Mouse (Mus musculus): ENCODE measurements around the gene Ctps.
"Not testable (repeated sequence)": the region's sequence is repeated elsewhere in the genome, so short reads cannot be mapped to it uniquely, and the experiment has no call there.

Ctps gene

DNA sequence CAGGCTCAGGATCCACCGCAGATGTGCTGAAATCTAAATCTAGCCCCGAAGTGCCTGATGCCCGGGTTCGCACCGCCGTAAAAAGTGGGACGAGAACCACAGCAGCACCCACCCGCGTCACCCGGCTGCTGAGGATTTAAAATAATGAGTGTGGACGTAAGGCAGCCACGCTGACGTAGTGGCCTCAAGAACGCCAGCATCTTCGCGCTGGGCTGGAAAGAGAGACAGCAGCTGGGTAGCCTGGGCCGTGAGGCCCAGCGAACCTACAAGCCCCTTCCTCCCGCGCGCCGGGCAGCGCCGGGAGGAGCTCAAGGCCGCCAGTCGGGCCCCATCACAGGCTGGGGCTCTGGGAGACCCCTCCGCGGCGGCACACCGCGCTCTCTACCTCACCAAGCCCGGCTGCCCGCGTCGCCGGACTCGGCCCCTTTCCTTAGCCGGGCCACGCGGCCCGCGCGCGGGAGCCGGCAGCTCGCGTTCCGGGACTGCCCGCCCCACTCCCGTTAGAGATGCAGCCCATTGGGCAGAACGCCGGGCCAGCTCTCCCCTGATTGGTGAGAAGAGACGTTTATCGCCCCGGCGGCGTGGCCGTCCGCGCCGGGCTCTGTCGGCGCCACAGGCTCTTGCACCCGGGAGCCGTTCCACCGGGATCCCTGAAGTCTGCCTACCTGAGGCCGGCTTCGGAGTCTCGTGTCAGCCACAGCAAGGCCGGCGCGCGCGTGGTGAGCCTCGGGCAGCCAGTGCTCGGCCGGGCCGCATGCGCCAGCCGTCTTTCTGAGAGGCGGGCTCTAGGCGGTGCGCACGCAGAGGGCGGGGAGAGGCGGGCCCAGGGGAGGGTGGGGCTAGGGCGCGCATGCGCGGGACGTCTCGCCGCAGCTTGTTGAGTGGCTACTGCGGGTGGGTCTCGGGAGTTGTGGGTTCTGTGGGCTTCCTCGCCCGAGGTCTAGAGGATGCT lies at the start of gene Ctps:
Gene Ctps, minus strand, starts transcription at position 791 of the 952 bp plus-strand sequence.
- ATAC-seq (ENCODE audit: insufficient number of reproducible peaks, low FRiP score, low TSS enrichment) = peak; percentile 97

DNA sequence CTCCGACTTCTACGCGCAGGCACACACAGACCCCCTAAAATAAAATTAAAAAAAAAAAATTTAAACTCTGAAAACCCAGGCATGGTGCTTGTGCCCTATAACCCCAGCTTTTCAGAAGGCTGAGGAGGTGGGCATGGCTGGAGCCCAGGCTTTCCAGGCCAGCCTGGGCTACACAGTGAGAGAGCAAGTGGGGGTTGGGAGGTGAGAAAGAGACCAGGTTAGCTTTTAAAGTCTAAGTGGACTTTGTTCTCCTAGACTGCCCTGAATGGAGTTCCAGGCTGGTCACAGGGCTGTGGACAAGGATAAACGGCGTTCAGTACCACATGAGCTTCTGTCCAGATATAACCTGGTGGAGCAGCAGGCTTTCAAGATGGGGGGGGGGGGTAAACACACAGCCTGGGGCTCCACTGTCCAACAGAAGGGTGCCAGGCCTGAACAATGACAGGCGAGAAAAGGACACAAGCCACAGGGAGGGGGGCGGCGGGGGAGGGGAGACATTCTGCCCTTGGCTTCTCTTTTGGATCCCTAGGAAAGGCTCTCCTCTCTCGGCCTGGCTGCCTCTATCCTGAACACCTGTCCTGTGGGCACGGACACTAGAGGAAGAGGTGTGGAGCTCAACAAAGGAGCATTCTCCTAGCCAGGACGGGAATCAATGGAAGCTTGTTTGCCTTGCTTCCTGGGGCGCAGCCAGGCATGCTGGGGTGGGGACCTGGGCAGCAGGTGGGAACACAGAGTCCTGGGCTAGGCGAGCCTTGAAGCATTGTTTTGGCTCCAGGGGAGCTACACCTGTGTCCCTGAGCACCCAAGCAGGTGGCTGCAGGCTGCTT lies 46.3 kb upstream of the Ctps start:
- ATAC-seq (ENCODE audit: insufficient number of reproducible peaks, low FRiP score, low TSS enrichment) = no peak

DNA sequence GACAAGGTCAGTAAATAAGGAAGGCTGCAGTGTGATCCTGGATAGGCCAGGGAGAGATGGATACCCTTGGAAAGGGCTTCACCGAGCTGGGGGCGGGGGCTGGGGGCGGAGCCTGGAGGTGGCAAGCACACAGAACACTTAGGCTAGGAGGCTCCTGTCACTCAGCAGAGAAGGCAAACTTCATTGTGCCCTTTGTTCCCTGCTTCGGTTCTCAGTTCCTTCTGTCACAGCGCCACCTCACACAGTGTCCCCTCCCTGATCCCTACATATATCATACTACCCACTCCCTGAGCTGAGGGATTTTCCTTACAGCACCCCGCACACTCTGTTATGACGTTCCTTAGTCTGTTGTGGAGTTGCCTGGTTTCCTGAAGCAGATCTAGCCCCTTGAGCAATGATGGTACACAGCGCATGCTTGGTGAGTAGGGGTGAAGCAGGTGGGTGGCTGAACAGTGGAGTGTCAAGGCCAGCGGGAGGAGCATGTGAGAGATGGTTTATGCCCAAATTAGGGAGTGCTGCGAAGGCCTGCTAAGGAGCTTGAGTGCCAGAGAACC lies 45.5 kb upstream of the Ctps start:
- ATAC-seq (ENCODE audit: insufficient number of reproducible peaks, low FRiP score, low TSS enrichment) = no peak

GRCm38 (mm10) chr4:120614644-120615043 lies 44.6 kb upstream of the Ctps start:
- ATAC-seq (ENCODE audit: insufficient number of reproducible peaks, low FRiP score, low TSS enrichment) = no peak

DNA sequence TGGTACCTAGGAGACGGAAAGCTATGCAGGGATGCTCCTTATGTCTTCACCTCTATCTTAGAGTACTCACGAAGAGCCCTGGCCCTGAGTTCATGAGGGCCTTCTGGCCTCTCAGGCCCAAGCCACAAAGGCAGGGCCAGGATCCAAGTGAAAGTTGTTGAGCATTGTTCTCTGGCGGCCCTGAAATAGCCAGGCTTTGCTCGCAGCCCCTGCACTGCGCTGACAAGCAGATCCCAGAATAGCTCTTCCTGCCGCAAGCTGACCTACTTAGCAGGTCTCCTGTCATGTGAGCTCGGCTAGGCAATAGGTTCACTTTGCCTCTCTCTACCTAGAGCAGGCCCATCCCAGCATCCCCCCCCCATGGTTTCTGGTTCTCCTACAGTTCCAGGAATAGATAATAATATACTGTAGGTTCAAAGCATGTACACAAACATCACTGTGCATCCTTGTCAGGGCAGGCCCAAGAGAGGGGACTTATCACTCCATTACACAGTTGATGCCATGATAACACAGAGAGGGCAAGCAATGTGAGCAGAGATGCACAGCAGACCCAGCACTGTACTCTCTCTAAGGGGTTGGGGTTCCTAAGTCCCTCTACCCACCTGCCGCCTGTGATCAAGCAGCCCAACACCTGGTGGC lies 43.7 kb upstream of the Ctps start:
- peak; percentile 90 for ATAC-seq (ENCODE audit: insufficient number of reproducible peaks, low FRiP score, low TSS enrichment)

- no peak for ATAC-seq (ENCODE audit: insufficient number of reproducible peaks, low FRiP score, low TSS enrichment)
Observed at GRCm38 (mm10) chr4:120612304-120613080, 42.4 kb upstream of the Ctps start.

DNA sequence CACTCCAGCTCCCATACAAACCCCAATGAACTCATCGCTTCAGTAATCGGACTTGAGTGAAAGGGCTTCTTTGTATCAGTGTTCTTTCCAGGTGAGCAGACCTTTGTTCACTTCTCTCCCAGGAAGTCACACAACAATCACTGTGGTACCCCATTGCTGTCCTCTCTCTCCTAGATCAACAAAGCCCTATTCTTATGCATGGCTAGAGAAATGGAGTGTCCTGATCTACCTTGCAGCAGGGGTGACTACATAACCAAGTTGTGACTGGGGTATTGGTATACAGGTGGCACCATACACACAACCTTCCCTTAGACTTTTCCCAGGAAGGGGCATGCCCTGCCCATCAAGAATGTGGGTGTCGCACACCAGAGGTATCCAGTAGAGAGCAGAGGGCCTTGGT lies 40.9 kb upstream of the Ctps start:
- no peak for ATAC-seq (ENCODE audit: insufficient number of reproducible peaks, low FRiP score, low TSS enrichment)

- no peak for ATAC-seq (ENCODE audit: insufficient number of reproducible peaks, low FRiP score, low TSS enrichment)
Observed at GRCm38 (mm10) chr4:120606941-120607340, 36.9 kb upstream of the Ctps start.

GRCm38 (mm10) chr4:120602669-120603068 lies 32.6 kb upstream of the Ctps start:
- no peak for ATAC-seq (ENCODE audit: insufficient number of reproducible peaks, low FRiP score, low TSS enrichment)

DNA sequence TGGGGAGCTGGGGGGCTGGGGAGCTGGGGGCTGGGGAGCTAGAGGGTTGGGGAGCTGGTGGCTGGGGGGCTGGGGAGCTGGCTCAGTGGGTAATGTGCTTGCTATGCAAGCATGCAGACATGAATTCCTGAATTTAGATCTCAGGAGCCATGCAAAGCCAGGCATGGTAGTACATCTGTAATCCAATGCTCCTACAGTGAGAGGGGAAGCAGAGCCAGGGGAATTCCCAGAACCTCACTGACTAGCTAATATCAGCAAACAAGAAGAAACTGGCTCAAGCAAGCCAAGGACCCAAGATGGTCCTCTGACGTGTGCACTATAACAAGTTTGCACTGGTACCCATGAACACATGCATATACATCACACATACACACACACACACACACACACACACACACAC lies 31.7 kb upstream of the Ctps start:
- no peak for ATAC-seq (ENCODE audit: insufficient number of reproducible peaks, low FRiP score, low TSS enrichment)

DNA sequence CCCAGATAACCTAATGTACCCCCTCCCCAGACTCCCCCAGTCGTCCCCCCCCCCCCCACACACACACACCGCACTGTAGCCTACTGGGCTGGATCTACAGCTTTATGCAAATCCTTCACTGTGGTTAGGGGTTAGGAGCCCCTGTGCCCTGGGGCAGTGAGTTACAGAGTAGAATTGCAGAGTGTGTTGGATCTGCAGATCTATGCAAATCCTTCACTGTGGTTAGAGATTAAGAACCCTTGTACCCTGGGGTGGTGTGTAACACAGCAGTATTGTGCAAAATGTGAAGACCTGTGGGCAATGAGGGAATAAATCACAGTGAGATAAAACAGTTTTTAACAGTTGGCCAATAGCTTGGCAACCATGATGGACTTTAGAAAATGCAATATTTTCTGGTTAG lies 28.8 kb upstream of the Ctps start:
- no peak for ATAC-seq (ENCODE audit: insufficient number of reproducible peaks, low FRiP score, low TSS enrichment)

- ATAC-seq (ENCODE audit: insufficient number of reproducible peaks, low FRiP score, low TSS enrichment) = not testable (repeated sequence)
Observed at GRCm38 (mm10) chr4:120596210-120596609, 26.1 kb upstream of the Ctps start.

GRCm38 (mm10) chr4:120590973-120591372 lies 20.9 kb upstream of the Ctps start:
- ATAC-seq (ENCODE audit: insufficient number of reproducible peaks, low FRiP score, low TSS enrichment) = no peak

DNA sequence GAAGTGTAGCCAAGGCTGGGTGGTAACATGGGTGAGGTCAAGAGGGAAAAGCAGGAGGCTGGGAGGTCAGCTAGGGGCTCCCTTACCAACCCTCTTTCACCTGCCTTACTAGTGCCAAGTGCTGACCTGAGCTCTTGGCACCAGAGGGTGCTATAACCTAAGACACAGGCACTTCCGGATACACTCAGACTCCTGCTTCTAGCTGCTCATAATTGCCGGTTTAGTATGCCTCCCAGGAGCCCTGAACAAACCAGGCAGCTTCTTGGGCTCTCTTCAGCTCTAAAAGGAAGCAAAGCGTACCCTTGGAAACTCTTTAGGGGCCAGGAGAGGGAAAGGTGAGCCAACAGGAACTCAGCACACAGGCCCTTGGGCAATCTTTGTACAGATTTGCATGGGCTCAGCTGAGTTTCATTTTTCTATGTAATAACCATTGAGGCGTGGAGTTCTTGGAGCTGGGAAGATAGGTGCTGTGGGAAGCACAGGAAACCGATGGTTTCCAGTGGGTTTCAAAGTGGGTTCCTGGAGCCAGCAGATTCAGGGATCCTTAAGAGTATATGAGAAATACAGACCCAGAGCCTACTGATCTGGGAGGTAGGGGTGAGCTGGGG lies 19.8 kb upstream of the Ctps start:
- ATAC-seq (ENCODE audit: insufficient number of reproducible peaks, low FRiP score, low TSS enrichment) = peak; percentile 90

DNA sequence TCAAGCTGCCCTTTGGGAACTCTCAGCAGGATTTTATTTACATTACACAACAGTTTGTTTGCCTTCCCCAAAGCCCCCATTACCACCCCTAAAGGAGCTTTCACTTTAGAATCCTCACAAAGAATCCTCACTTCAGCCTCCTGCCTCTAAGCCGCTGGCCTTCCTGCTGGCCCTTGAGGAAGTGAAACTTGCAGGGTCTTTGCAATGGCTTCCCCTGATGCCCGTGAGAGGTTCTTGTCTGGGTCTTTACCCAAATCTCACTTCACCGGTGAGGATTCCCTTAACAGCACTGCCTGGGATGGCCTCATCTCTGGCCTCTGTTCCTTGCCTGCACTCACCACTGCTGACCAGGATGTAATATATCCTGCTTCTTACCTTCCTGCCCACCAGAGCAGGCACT lies 19.0 kb upstream of the Ctps start:
- ATAC-seq (ENCODE audit: insufficient number of reproducible peaks, low FRiP score, low TSS enrichment) = no peak

GRCm38 (mm10) chr4:120588445-120588844 lies 18.4 kb upstream of the Ctps start, which contains the start of gene Gm8439:
Gene Gm8439 (plus strand): TSS chr4:120588745.
- no peak for ATAC-seq (ENCODE audit: insufficient number of reproducible peaks, low FRiP score, low TSS enrichment)

DNA sequence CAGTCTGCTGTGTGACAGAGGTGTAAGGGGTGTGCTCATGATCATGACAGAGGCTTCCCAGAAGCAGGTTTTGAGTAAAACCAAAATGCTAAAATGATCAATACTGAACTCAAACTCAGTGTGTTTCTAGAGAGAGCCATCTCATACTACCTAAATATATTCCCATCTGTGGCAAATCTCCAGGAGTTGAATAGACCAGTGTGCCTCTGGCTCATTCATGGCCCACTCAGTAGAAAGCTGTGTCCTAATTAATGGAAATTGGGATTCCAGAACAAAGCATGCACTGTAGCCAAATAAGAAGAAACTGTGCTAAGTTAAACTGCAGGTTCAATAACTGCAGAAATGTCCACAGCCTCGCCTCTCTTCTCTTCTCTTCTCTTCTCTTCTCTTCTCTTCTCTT lies 16.9 kb upstream of the Ctps start:
- no peak for ATAC-seq (ENCODE audit: insufficient number of reproducible peaks, low FRiP score, low TSS enrichment)

- no peak for ATAC-seq (ENCODE audit: insufficient number of reproducible peaks, low FRiP score, low TSS enrichment)
Observed at GRCm38 (mm10) chr4:120581711-120582110, 11.6 kb upstream of the Ctps start.

GRCm38 (mm10) chr4:120580894-120581293 lies 10.8 kb upstream of the Ctps start:
- ATAC-seq (ENCODE audit: insufficient number of reproducible peaks, low FRiP score, low TSS enrichment) = no peak

Data from cerebellum, adult (tissue).